Mouse (Mus musculus): ENCODE measurements around the gene Ackr1.

- TF ChIP-seq POLR2A (IDR thresholded peaks at IDR 0.05; ENCODE audit: extremely low read depth, insufficient read depth, low read length) (no peak), CTCF (IDR thresholded peaks at IDR 0.05; ENCODE audit: low read depth, low read length) (no peak)
These were observed 34.0 kb upstream of the Ackr1 start, which contains the start of gene Cadm3 for GRCm38 (mm10) chr1:173367356-173368046.
